Mouse (Mus musculus) spleen, adult 12 weeks (tissue): ENCODE results near the gene Dpep3.

Source experiments
- DNase-seq: peaks from one replicate; pipeline ENCODE4 v3.0.0; 2022; ENCODE audit warnings: low spot score

Gene Dpep3

GRCm38 (mm10) chr8:105975363-105975762, 3.9 kb downstream of the Dpep3 start:
- DNase-seq: no peak

- DNase-seq: no peak
Measured at GRCm38 (mm10) chr8:105971019-105971720, 8.1 kb downstream of the Dpep3 start.

GRCm38 (mm10) chr8:105969367-105969766, 9.9 kb downstream of the Dpep3 start:
- DNase-seq: no peak

GRCm38 (mm10) chr8:105966692-105967311, 12.4 kb downstream of the Dpep3 start:
- peak; percentile 33 for DNase-seq

- peak; percentile 59 for DNase-seq
Measured at GRCm38 (mm10) chr8:105965905-105966341, 13.3 kb downstream of the Dpep3 start, which contains the start of gene Slc12a4. Slc12a4 (minus strand) TSS chr8:105966097.

GRCm38 (mm10) chr8:105965266-105965904, 13.8 kb downstream of the Dpep3 start:
- peak; percentile 38 for DNase-seq

- no peak for DNase-seq
Measured at GRCm38 (mm10) chr8:105964506-105965265, 14.5 kb downstream of the Dpep3 start.

- no peak for DNase-seq
Measured at GRCm38 (mm10) chr8:105961536-105961935, 17.7 kb downstream of the Dpep3 start.

- DNase-seq: no peak
Measured at GRCm38 (mm10) chr8:105961101-105961500, 18.1 kb downstream of the Dpep3 start.

GRCm38 (mm10) chr8:105959350-105959749, 19.9 kb downstream of the Dpep3 start:
- DNase-seq: no peak

GRCm38 (mm10) chr8:105957813-105958212, 21.4 kb downstream of the Dpep3 start:
- DNase-seq: no peak

- DNase-seq: no peak
Measured at GRCm38 (mm10) chr8:105956556-105956955, 22.7 kb downstream of the Dpep3 start.

GRCm38 (mm10) chr8:105951057-105951659, 28.1 kb downstream of the Dpep3 start:
- no peak for DNase-seq

- no peak for DNase-seq
Measured at GRCm38 (mm10) chr8:105949350-105949749, 29.9 kb downstream of the Dpep3 start.

- no peak for DNase-seq
Measured at GRCm38 (mm10) chr8:105943321-105943739, 35.9 kb downstream of the Dpep3 start, which contains the start of gene Lcat. Lcat (minus strand) TSS chr8:105943382.

- DNase-seq: no peak
Measured at GRCm38 (mm10) chr8:105942542-105942941, 36.7 kb downstream of the Dpep3 start.

- no peak for DNase-seq
Measured at GRCm38 (mm10) chr8:105942026-105942425, 37.2 kb downstream of the Dpep3 start.

- DNase-seq: no peak
Measured at GRCm38 (mm10) chr8:105938306-105938669, 40.9 kb downstream of the Dpep3 start, which contains the start of gene Psmb10. Psmb10 (minus strand) TSS chr8:105938444.

- peak; percentile 40 for DNase-seq
Measured at GRCm38 (mm10) chr8:105937496-105938305, 41.5 kb downstream of the Dpep3 start.

GRCm38 (mm10) chr8:105936866-105937475, 42.3 kb downstream of the Dpep3 start:
- DNase-seq: peak; percentile 64
